Mouse (Mus musculus): Measurements from ENCODE around the gene Btbd1.

Btbd1 gene

DNA sequence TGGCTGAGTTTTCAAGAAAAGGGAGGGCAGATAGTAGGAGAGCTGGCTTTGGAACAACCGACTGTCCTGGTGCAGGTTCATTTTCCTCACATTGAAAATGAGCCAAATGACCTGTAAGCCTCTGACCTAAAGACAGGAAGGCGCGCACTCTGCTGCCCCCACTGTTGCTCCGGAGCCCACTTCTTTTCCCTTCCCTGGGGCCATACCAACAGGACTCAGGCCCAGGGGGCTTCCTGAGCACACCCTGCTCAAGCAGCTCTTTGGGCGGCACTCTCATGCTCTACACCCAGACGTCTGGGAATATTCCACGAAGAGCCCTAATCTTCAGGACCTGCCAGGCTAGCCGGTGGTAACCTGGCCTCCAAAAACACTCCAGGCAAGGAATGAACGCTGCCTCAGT is 29.0 kb upstream of the Btbd1 start:
- TF ChIP-seq GATA4 (IDR thresholded peaks at IDR 0.05; ENCODE audit: insufficient replicate concordance, low read length): no peak

DNA sequence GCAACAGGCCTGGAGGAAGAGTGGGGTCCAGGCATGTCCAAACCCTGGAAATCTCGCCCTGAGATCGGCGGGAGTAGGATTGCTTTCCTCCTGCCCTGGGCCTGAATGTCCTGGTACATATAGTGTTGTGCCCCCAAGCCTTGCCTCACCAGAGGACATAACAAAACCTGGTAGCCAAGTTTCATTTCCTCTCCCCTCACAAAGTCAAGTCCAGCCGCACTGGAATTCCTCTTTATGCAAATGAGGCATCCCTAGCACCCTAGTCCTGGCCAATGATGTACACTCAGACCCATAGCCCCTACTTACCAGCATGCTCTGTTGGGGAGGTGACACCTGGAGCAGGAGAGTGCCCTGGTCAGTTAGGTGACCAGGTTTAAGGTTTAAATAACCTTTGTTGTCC is 27.0 kb upstream of the Btbd1 start:
- TF ChIP-seq GATA4 (IDR thresholded peaks at IDR 0.05; ENCODE audit: insufficient replicate concordance, low read length): no peak

DNA sequence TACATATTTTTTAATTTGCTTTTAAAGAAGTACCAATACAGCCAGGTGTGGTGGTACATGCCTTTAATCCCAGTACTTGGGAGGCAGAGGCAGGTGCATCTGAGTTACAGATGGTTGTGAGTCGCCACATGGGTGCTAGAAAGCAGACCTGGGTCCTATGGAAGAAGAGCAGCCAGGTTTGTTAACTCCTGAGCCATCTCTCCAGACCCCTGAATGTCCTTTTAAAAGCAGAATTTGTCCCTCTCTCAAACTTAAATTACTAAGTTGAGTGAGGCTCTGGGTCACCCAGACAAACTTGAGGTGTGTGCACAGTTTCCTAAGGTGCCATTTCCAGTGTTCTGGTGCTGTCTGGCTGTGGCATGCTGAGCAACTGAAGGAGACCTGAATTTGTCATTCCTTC is 26.5 kb upstream of the Btbd1 start, which contains the start of gene Gm10160:
Gene Gm10160 (minus strand): TSS at position 101 of the 400 bp plus-strand sequence.
- TF ChIP-seq GATA4 (IDR thresholded peaks at IDR 0.05; ENCODE audit: insufficient replicate concordance, low read length): no peak

DNA sequence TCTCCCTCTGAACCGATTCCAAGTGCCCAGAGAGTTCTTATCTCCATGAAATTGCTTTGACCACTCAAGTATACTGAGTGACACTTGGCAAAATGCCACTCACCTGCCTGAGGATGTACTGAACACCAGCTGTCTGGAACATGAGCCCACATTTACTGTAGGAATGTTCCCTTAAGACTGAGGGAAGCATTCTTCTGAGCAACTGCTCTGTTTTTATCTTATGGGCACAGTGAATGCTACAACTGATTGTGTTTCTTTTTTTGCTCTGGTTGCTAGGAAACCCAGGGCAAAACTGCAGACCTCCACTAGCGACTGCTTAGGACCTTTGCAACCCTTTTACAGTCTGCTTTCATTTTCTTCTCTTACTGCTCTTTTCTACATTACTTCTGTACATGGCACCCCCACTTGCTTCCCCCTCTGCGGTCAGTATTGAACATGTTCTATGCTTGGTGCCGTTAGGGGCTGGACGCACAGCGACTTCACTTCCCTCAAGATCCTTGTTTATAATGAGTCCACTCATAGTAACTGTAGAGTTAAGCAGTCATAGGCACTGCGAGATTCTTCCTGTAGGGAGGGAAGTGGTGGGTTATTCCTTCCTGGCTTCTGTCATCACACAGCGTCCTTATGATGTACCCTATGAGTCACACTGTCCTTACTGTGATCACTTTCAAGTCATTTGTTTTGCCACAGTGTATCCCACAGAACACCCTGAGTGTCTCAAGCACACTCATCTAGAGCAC is 25.5 kb upstream of the Btbd1 start:
- no peak for TF ChIP-seq GATA4 (IDR thresholded peaks at IDR 0.05; ENCODE audit: insufficient replicate concordance, low read length)

DNA sequence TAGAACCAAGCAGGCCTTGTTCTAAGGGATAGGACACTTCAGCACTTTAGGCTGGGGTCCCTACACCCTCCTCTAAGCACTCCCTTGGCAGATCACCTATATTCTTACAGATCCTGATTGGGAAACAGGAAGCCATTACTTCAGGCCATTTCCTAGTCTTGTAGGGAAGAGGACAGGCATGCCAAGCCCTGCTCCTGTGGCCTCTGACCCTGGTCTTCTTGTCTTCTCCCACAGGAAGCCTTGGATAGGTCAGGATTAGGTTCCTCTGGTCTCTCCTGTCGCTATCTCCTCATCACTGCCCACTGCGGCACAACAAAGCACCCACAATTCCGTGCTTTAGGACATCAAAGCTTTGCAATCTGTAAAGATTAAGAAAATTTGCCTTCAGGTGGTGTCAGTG is 22.5 kb upstream of the Btbd1 start:
- TF ChIP-seq GATA4 (IDR thresholded peaks at IDR 0.05; ENCODE audit: insufficient replicate concordance, low read length): no peak

DNA sequence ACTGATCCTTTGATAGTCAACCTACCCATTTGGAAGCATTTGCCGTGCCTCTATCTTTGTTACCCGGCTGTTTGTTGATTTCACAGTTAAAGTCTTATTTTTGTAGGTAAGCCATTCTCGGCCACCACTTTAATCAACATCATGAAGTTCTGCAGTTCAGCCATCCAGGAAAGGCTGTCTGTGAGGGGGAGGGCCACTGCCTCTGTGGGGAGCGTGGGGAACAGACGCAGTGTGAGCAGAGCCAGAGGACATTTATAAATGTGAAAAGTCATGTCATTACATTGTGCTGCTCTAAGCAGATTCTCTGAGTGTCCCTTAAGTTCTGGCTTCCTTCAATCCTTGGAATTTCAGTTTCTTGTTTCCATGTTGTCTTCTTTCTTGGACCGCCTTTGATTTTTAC is 20.9 kb upstream of the Btbd1 start:
- no peak for TF ChIP-seq GATA4 (IDR thresholded peaks at IDR 0.05; ENCODE audit: insufficient replicate concordance, low read length)

DNA sequence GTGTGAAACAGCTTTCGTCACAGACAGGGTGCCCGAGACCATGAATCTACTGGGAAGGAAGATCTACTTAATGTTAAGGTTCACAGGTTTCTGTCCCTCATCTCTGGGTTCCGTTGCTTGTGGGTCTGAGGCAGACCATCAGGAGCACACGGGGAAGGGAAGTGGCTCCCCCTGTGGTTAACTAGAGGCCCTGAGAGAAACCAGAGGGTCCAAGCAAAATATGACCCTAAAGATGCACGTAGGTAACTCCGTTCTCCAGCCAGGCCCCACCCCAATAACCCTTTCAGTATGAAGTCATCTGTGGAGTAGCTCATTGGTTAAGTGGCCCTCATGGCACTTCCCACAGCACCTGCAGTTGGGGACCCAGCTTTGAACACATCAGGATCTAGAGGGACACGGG is 20.4 kb upstream of the Btbd1 start:
- TF ChIP-seq GATA4 (IDR thresholded peaks at IDR 0.05; ENCODE audit: insufficient replicate concordance, low read length): no peak

DNA sequence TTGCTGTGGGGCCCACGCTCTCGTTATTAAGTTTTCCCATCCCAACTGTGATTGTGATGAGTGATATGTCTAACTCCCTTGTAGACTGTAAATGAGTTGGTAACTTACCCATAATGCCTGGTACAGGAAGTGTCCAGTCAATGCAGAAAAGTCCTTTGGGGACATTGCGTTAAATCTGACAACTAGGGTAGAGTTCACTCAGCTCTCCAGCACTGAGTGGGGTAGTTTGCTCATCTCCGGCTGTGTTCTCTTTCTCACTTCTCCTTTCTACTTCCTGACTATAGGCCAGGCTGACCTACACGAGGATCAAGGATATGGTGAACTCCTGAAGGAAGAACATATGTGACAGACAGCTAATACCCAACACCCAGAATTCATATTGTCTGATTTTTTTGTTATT is 20.0 kb upstream of the Btbd1 start:
- no peak for TF ChIP-seq GATA4 (IDR thresholded peaks at IDR 0.05; ENCODE audit: insufficient replicate concordance, low read length)

DNA sequence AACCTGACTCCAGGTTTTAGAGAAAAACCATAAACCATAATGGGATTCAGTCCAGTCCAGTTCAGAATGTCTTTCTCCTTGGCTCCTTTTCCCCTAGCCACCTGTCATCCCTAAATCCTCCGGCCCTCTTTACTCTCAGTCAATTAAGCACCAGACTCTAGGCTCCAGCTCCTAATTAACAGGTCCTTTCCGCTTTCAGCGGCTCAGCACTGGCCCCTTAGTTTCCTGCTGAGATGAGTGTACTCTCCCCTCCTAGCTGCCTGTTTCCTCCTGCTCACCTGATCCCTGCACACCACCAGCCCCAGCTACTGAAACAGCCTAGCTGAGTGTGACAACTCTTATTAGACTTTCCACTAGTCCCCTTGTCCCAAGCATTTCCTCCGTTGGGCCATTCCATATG is 18.5 kb upstream of the Btbd1 start:
- no peak for TF ChIP-seq GATA4 (IDR thresholded peaks at IDR 0.05; ENCODE audit: insufficient replicate concordance, low read length)

DNA sequence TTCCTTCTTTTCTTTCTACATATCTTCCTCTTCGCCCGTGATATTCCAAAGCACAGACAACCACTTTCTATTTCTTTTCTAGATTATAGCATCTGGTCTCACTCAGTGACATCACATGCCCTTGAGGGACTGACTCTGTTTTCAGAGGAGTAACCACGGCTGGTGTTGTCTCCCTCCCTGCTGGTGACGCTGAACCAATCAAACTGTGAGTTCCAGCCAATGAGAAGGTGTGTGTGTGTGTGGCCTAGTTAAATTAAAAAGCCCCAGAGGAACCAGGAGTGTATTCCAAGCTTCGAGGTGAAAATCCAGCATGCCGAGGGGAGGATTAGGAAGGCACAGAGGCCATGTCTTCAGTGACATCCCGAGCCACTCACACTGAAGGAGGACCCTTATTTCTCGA is 17.8 kb upstream of the Btbd1 start:
- TF ChIP-seq GATA4 (IDR thresholded peaks at IDR 0.05; ENCODE audit: insufficient replicate concordance, low read length): no peak

DNA sequence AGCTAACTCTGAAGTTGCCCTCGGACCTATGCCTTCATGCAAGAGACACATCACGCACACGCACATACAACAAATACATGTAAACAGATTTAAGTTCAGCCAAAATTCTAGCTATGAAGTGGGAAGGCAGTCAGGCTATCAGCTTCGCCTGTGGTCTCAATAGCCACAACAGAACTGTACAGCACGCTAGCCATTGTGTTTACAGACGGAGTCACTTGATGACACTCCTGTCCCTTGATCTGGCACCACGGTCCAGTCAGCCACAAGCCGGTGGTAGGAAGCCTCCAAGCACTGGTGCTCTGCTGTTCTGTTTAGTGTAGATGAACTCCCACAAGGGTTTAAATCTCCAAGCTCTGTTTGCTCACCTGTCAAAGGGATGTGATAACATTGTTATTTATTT is 16.8 kb upstream of the Btbd1 start:
- TF ChIP-seq GATA4 (IDR thresholded peaks at IDR 0.05; ENCODE audit: insufficient replicate concordance, low read length): no peak

DNA sequence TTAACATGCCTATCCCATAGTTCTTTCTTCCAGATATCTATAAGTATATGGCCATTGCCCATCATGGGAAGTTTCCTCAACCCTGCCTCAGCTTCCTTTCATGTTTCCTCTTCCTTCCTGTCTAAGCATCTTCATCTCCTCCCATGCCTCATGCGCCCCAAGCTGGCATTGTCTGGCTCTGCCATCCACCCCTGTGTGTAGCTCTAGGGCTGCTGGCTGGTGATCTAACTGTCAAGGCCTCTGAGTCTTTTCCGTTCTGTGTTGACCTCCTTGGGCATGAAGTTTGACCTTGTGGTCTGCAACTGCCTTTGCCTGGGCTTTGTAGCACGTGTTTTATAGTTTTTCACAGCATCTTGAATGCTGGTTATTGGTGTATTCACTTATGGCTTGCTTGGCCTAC is 16.1 kb upstream of the Btbd1 start:
- TF ChIP-seq GATA4 (IDR thresholded peaks at IDR 0.05; ENCODE audit: insufficient replicate concordance, low read length): no peak

DNA sequence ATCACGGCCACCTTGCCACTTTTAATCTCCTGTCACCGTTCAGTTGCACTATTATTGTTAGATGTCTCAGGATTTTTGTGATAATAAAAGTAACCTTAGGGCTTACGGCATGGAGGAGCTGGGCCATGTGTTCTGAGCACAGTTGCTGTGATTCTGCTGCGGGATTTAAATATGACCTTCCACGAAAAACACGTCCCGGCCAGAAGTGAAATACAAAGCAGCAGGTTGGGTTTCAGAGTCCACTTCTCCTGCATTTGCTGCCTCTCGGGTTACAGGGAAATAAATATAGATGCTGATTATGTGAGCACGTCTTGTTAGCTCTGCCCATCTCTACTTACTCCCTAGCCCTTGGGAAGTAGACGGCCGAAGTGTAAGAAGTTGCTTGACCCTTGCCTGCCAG is 15.6 kb upstream of the Btbd1 start:
- no peak for TF ChIP-seq GATA4 (IDR thresholded peaks at IDR 0.05; ENCODE audit: insufficient replicate concordance, low read length)

DNA sequence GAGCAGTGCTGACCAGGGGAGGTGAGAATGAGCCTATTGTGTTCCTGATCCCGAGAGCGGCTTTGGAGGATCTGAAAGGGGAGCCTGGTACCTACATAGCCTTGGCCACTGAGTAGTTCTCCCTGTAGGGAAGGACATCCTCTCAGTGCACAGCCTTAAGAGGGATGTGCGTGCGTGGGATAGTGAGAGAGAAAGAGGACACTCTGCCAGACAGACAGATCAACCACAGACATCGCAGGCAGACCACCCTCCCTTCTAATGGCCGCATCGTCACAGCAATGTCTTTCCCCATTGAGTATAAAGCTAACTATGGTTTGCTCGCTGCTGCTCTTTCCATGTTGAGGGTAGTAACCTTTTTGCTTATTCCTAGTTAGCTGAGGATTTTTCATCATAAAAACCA is 14.7 kb upstream of the Btbd1 start:
- no peak for TF ChIP-seq GATA4 (IDR thresholded peaks at IDR 0.05; ENCODE audit: insufficient replicate concordance, low read length)

DNA sequence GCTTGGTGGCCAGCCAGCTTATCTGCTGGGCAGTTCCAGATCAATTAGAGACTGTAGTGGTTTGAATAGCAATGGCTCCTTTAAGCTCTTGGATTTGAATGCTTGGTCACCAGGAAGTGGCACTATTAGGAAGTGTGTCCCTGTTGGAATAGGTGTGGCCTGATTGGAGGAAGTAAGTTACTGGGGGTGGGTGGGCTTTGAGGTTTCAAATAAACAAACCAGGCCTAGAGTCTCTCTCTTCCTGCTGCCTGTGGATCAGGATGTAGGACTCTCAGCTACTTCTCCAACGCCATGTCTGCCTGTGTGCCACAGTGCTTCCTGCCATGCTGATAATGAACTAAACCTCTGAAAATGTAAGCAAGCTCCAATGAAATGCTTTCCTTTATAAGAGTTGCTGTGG is 13.8 kb upstream of the Btbd1 start:
- no peak for TF ChIP-seq GATA4 (IDR thresholded peaks at IDR 0.05; ENCODE audit: insufficient replicate concordance, low read length)

DNA sequence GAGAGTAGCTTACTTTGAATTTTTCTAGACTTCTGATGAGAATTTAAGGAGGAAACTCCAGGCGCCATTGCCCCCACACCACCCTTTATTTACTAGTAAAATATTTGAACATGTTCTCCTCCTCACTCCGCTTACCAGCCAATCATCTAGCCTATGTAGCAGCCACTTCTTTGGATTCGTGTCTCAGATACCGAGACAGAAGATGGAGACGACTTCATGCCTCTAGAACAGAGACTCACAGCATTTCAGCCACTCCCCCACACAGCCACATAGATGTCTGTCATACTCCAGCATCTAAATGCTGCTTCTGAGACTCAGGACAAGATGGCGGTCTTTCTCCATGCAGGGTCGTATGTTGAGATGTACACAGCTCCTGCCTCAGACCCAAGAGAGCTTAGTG is 12.9 kb upstream of the Btbd1 start:
- no peak for TF ChIP-seq GATA4 (IDR thresholded peaks at IDR 0.05; ENCODE audit: insufficient replicate concordance, low read length)

DNA sequence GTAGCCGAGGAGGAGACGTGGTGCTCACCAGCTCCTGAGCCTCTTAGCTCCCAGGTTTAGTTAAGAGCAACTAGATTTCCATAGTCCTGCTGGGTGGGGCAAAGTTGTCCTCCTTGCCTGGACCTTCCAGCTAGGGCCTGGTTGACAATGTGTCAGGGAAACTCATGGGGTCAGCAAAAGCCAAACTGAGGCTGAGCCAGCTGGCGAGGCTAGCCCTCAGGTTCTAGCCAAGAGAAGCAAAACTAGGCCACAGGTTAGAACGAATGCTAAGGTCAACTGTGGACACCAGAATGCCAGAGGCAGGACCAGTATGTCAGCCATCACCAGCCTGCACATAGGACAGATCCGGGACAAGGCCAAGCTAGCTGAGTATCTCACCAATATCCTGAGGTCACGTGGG is 12.2 kb upstream of the Btbd1 start:
- TF ChIP-seq GATA4 (IDR thresholded peaks at IDR 0.05; ENCODE audit: insufficient replicate concordance, low read length): no peak

All from liver, adult (tissue).